Mouse (Mus musculus) neural tube, embryonic 11.5 days (tissue): Measurements from ENCODE around the gene Asb4. TPM values are rescaled to one million over a fixed set of nuclear protein-coding genes. Genes with fewer than 3 reads are reported as not detected.

ENCODE experiments used
- ATAC-seq: fragments of 200-750 bp; cut with Nextera tagmentation; 2 replicates; pipeline ENCODE4 v1.8.0; 2017; ENCODE audit warnings: moderate number of reproducible peaks, mild to moderate bottlenecking, moderate TSS enrichment, moderate library complexity; ENCODE audit not compliant: insufficient read depth, low FRiP score, low TSS enrichment
- DNase-seq: peaks from one replicate; pipeline ENCODE4 v3.0.0-alpha.2; 2015; ENCODE audit warnings: low spot score
- H3K27ac ChIP-seq: fragments of 300-500 bp; sonication (generic); 2 replicates; pipeline ENCODE4 v1.5.1; 2014; ENCODE audit warnings: low read depth, mild to moderate bottlenecking, low read length
- H3K27me3 ChIP-seq: fragments of 300-500 bp; sonication (generic); 2 replicates; pipeline ENCODE4 v1.6.1; 2014; ENCODE audit warnings: mild to moderate bottlenecking, low read length, mixed read lengths; ENCODE audit not compliant: control insufficient read depth, insufficient read depth
- H3K36me3 ChIP-seq: fragments of 300-500 bp; sonication (generic); 2 replicates; pipeline ENCODE4 v1.6.1; 2014; ENCODE audit warnings: mild to moderate bottlenecking, low read length, moderate library complexity, mixed read lengths; ENCODE audit not compliant: control insufficient read depth, insufficient read depth
- H3K4me1 ChIP-seq: fragments of 300-500 bp; sonication (generic); 2 replicates; pipeline ENCODE4 v1.6.1; 2014; ENCODE audit warnings: low read length, mixed read lengths; ENCODE audit not compliant: control insufficient read depth, insufficient read depth
- H3K4me2 ChIP-seq: fragments of 300-500 bp; sonication (generic); 2 replicates; pipeline ENCODE4 v1.6.1; 2014; ENCODE audit warnings: low read depth, mild to moderate bottlenecking, moderate library complexity
- H3K4me3 ChIP-seq: fragments of 300-500 bp; sonication (generic); 2 replicates; pipeline ENCODE4 v1.5.1; 2014; ENCODE audit warnings: low read depth, low read length
- H3K9ac ChIP-seq: fragments of 300-500 bp; sonication (generic); 2 replicates; pipeline ENCODE4 v1.6.1; 2014; ENCODE audit warnings: mild to moderate bottlenecking, low read length
- H3K9me3 ChIP-seq: fragments of 300-500 bp; sonication (generic); 2 replicates; pipeline ENCODE4 v1.6.1; 2016; ENCODE audit warnings: low read length; ENCODE audit not compliant: control insufficient read depth
- WGBS: fragments of 180-500 bp; shearing (Covaris S2); extraction: QIAGEN DNeasy Blood & Tissue Kit; methylation state at CpG from one replicate; pipeline ENCODE4 v1.1.7; 2014; 5-methylcytosine and 5-hydroxymethylcytosine counted together
- polyA plus RNA-seq: library from polyadenylated mRNA; unstranded; fragments of >200 nt; fragmentation: Nextera tagmentation; extraction: Ambion mirVana; gene quantifications from 2 replicates; pipeline ENCODE4 v1.2.1, GENCODE M21; 2014

Gene Asb4
- polyA plus RNA-seq, 1 experiment from 2014 or later, result 41.0 TPM

- Histone ChIP-seq H3K36me3 (no peaks in the 10 kb centered on the region), H3K27me3 (no peaks in the 10 kb centered on the region), H3K4me3 (no peak overlapping the region), H3K27ac (no peak overlapping the region), H3K9me3 (no peaks in the 10 kb centered on the region), H3K9ac (no peak overlapping the region), H3K4me1 (0 out of 2 replicates have a peak, but pooled peaks cover 2% of the 10 kb centered on the region), H3K4me2 (no peak overlapping the region)
- ATAC-seq (no peak), DNase-seq (no peak)
- WGBS, result 84% methylated on average over 5 of the region's 5 CpGs
These were observed 17.3 kb upstream of the Asb4 start for GRCm38 (mm10) chr6:5365845-5366244.

DNA sequence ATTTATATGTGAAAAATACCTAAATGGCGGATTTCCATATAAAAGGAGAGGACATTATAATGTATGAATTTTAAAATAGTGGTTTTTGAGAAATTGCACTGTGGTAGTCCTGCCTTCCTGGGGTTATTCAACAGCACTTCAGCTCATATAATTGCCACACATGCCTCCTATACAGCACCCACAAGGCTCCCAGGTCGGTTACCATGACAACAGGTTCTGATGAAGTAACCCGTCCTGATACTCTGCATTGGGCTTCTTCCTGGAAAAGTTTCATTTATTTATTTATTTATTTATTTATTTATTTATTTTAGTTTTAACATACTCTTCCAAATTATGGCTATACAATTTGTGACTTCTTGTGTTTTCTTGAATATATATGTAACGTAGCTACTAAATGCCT, 6.3 kb upstream of the Asb4 start:
- no peak overlapping the region for H3K4me3 ChIP-seq
- no peaks in the 10 kb centered on the region for H3K36me3 ChIP-seq
- peaks cover 18% of the 10 kb centered on the region for H3K4me1 ChIP-seq
- H3K9me3 ChIP-seq, result no peaks in the 10 kb centered on the region
- ATAC-seq (no peak), DNase-seq (no peak)
- no peak overlapping the region for H3K27ac ChIP-seq
- no peaks in the 10 kb centered on the region for H3K27me3 ChIP-seq
- H3K9ac ChIP-seq, result no peak overlapping the region
- 78% methylated on average over 4 of the region's 4 CpGs for WGBS
- H3K4me2 ChIP-seq, result no peak overlapping the region

- Histone ChIP-seq H3K27ac (peak overlapping the region; percentile 89), H3K36me3 (no peaks in the 10 kb centered on the region), H3K27me3 (no peaks in the 10 kb centered on the region), H3K9ac (no peak overlapping the region), H3K4me2 (no peak overlapping the region), H3K4me3 (no peak overlapping the region), H3K4me1 (peaks cover 27% of the 10 kb centered on the region), H3K9me3 (no peaks in the 10 kb centered on the region)
- DNase-seq (no peak), ATAC-seq (no peak)
- WGBS, result 82% methylated on average over 3 of the region's 3 CpGs
These were observed 4.1 kb upstream of the Asb4 start for GRCm38 (mm10) chr6:5379048-5379447.

DNA sequence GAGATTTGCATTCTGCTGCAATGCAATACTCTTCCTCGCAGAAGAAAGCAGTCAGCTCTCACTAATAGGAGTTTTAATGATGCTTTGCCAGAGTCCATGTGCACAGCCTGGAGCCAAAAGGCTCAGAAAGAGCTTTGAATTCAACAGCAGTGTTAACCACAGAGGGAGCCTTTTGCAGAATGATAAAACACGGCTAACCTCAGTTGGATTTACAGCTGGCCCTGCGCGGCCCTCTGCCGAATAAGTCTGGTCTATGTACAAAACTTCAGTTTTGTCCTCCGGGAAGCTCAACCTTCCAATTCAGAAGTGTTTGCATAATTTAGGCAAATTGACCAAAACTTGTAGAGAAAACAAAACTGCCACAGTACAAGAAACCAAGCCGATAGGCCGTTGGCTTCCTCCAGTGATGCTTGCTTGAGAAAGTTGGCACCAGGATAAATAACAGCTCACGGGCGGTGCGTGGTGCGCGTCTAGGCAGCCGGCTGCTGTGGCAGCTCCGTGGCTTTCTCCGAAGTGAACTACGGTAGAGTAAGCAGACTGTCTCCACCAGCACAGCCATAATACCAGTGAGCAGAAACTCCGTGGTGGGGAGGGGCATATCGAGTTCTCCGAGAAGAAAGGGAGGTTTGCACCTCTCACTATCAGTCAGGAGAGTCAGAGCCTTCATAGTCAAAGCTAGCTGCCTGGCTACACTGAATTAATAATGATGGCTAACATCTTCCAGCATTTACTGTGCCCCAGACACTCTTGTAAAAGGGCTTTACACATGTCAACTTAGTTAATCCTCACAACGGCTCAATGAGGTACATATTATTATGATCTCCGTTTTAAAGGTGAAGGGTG, 3.2 kb upstream of the Asb4 start:
- Histone ChIP-seq H3K27ac (peak overlapping the region; percentile 89), H3K4me2 (peak overlapping the region; percentile 26), H3K4me3 (no peak overlapping the region), H3K4me1 (peaks cover 27% of the 10 kb centered on the region), H3K27me3 (no peaks in the 10 kb centered on the region), H3K36me3 (no peaks in the 10 kb centered on the region), H3K9ac (peak overlapping the region; percentile 12; the same call in 1 of the 2 replicates), H3K9me3 (no peaks in the 10 kb centered on the region)
- 17% methylated on average over 22 of the region's 22 CpGs for WGBS
- ATAC-seq (peak; percentile 33), DNase-seq (peak; percentile 66)

DNA sequence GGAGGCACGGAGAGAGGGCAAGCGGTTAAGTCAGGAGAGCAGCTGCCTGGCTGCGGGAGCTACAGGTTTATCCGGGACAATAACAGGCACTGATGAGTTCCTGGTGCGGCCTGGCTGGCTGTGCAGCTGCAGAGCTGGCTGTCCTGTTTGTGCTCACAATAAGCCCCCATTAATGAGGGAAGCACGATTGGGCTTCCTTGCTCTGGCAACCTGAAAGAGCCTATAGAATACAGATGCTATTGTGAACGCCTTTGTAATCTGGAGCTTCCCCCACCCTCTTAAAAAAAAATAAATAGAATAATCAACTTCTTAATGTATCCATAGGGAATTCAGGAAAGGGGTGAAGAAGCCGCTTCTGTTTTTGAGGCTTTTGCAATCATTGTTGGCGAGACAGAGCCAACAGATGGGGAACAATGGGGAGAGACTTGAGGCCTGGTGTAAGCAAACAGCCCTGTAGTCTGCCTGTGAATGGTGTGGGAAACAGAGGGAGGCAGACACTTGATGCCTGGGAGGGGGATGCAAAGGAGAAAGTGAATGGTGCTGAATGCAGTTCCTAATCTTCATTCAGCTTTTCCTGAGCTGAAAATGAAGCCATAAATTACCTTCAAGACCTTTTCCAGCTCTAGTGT, 2.4 kb upstream of the Asb4 start:
- Histone ChIP-seq H3K4me1 (peaks cover 27% of the 10 kb centered on the region), H3K4me3 (no peak overlapping the region), H3K36me3 (no peaks in the 10 kb centered on the region), H3K9ac (peak overlapping the region; percentile 15; the same call in 1 of the 2 replicates), H3K4me2 (peak overlapping the region; percentile 26), H3K27me3 (no peaks in the 10 kb centered on the region), H3K9me3 (no peaks in the 10 kb centered on the region), H3K27ac (peak overlapping the region; percentile 89)
- DNase-seq (peak; percentile 75), ATAC-seq (peak; percentile 72)
- WGBS, result 4% methylated on average over 9 of the region's 9 CpGs

DNA sequence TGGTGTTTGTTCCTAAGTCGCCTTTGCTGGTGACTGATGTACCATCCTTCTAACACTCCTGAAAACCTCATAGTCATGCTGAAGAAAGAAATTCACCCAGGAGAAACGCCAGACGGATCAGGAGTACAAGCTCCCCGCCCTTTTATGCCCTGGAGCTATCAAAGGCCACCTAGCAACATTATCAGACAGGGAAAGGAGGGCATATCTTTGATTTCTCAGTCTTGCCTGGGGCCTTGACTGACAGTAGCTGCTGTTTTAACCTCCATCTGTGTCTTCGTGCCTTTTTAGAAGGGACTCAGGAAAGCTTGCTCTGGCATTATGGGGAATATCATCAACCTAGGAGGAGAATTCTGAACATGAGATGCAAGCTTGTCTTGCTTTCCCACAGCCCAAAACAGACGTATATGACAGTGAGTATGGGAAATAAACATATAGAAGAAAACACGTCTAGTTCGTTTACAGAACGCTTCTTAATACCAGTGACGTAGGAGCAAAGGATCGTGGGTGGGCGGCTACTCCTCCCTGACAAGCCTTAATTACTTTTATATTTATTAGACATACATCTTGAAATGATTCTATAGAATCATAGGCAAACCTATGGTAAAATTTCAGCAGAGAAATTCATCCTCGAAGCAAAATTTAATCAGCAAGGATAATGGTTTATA, 1.1 kb upstream of the Asb4 start:
- Histone ChIP-seq H3K4me1 (peaks cover 27% of the 10 kb centered on the region), H3K4me2 (no peak overlapping the region), H3K9me3 (no peaks in the 10 kb centered on the region), H3K27ac (peak overlapping the region; percentile 89), H3K27me3 (no peaks in the 10 kb centered on the region), H3K9ac (no peak overlapping the region), H3K36me3 (no peaks in the 10 kb centered on the region), H3K4me3 (no peak overlapping the region)
- ATAC-seq, result no peak
- DNase-seq, result peak; percentile 25
- WGBS, result 45% methylated on average over 13 of the region's 13 CpGs

DNA sequence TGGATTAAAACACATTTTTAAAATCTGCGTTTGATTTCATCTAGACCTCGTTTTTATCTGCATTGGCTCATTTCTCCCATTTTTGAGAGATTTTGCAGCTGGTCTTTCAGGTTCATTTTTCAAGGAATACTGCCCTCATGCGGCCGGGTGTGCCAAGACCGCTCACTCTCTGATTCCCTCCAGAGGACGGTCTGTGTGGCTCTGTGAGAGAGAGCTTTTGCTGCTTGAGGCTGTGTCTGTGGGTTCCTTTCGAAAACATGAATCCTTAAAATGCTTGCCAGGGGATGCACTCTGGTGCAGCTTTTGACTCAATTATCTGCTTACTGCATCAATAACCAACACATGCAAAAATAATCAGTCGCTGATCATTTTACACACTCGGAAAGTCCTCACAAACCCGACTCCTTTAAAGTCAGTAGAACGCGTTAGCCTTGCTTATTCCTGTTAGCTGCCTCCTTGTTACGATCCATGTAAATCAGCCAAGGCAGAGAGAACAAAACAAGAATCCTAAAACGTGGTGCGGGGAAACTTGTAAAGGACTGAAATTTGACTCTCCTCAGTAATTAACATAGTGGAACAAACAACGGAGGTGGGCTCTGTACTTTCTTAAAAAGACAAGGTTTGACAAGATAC, 487 bp upstream of the Asb4 start:
- WGBS, result 2% methylated on average over 16 of the region's 16 CpGs
- Histone ChIP-seq H3K36me3 (no peaks in the 10 kb centered on the region), H3K4me1 (peaks cover 27% of the 10 kb centered on the region), H3K9ac (peak overlapping the region; percentile 23), H3K9me3 (no peaks in the 10 kb centered on the region), H3K27me3 (no peaks in the 10 kb centered on the region), H3K4me3 (0 out of 2 replicates have a peak overlapping the region, but pooled peaks have one; percentile 12), H3K27ac (peak overlapping the region; percentile 77), H3K4me2 (peak overlapping the region; percentile 47)
- DNase-seq (peak; percentile 87), ATAC-seq (0 out of 2 replicates have a peak, but pooled peaks have one; percentile 20)

- H3K36me3 ChIP-seq, result no peaks in the 10 kb centered on the region
- peaks cover 25% of the 10 kb centered on the region for H3K4me1 ChIP-seq
- H3K9me3 ChIP-seq, result no peaks in the 10 kb centered on the region
- H3K4me2 ChIP-seq, result peak overlapping the region; percentile 47
- peak overlapping the region; percentile 18; the same call in 1 of the 2 replicates for H3K4me3 ChIP-seq
- peak overlapping the region; percentile 77 for H3K27ac ChIP-seq
- WGBS, result 1% methylated on average over 11 of the region's 11 CpGs
- DNase-seq, result peak; percentile 87
- H3K9ac ChIP-seq, result peak overlapping the region; percentile 24
- no peak for ATAC-seq
- no peaks in the 10 kb centered on the region for H3K27me3 ChIP-seq
These were observed 948 bp downstream of the Asb4 start for GRCm38 (mm10) chr6:5384178-5384490.
